Mouse (Mus musculus): Measurements from ENCODE around the gene Pdilt.

DNA sequence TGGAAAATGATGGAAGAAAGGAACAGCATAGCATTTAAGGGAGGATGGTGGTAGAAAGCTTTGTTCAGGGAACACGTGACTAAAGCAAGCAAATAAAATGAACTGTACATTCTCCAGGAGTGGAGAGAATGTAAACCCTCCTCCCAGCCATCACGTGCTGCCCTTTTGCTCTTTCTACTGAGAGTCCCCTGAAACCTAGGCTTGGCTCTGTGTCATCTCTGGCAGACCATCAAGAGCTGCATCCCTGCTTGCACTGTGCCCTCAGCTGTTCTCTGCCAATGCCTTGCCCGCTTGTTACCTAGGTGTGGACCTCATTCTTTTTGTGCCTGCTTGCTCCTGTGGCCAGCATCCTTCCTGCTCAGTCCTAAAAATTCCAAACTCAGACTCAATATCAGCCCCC, 1.5 kb downstream of the Pdilt start:
- TF ChIP-seq MAFK (IDR thresholded peaks at IDR 0.05; ENCODE audit: insufficient read depth, low read depth, low read length) (no peak), HCFC1 (IDR thresholded peaks at IDR 0.05; ENCODE audit: borderline replicate concordance, insufficient read depth, low read length) (no peak), ZNF384 (IDR thresholded peaks at IDR 0.05; ENCODE audit: low read depth, low read length) (no peak), CHD2 (IDR thresholded peaks at IDR 0.05; ENCODE audit: low read depth, low read length) (no peak)
